Mouse (Mus musculus): ENCODE data around the gene Tnnt2. TPM values are rescaled to one million over a fixed set of nuclear protein-coding genes. Genes with fewer than 3 reads are reported as not detected.

Gene Tnnt2
- polyA plus RNA-seq, 1 experiment from 2014 or later: 37.4 TPM

DNA sequence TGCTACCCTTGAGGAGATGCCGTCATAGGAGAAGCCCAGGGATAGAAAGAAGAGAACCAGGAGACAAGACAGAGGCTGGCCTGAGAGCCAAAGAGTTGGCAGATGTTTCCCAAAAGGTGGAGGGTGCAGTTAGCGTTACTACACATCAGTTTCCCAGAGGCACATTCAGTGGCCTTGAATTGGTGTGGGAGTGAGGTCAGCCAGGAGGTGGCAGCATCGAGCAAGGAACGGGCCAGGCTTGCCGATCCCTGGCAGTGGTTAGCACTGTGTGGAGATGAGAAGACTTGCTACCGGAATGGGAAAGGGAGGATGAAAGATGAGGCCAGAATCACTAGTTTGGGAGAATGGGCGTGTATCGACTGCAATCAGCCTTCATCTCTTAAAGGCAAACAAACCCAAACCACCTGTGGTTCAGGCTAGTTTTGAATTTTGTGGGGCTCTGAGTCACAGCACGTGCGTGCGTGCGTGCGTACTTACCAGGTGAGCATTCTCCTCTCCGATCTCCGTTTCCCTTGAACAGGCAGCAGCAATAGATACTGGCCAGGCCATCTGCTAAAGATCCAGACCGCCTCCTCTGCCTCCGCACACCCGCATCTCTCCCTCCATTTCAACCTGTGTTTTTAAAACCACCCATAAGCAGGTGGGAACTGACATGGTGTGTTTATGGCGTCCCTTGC lies 29.5 kb downstream of the Tnnt2 start:
- Histone ChIP-seq H3K36me3 (ENCODE audit: control insufficient read depth, insufficient read depth, low read length) (no peaks in the 10 kb centered on the region), H3K4me3 (ENCODE audit: low read depth, low read length) (no peak overlapping the region), H3K9ac (ENCODE audit: low read depth, low read length) (no peak overlapping the region), H3K4me2 (no peak overlapping the region), H3K9me3 (ENCODE audit: control insufficient read depth, low read length) (no peaks in the 10 kb centered on the region), H3K4me1 (replicated peaks; ENCODE audit: control insufficient read depth, insufficient read depth, low read length) (no peaks in the 10 kb centered on the region), H3K27ac (ENCODE audit: low read depth, low read length) (no peak overlapping the region), H3K27me3 (replicated peaks; ENCODE audit: control insufficient read depth, insufficient read depth, low read length) (0 out of 2 replicates have a peak, but pooled peaks cover 2% of the 10 kb centered on the region)
- peak; percentile 68 for ATAC-seq (replicated peaks; ENCODE audit: low FRiP score)
- 49% methylated on average over 19 of the region's 19 CpGs for WGBS
- DNase-seq (ENCODE audit: low spot score): peak; percentile 71

DNA sequence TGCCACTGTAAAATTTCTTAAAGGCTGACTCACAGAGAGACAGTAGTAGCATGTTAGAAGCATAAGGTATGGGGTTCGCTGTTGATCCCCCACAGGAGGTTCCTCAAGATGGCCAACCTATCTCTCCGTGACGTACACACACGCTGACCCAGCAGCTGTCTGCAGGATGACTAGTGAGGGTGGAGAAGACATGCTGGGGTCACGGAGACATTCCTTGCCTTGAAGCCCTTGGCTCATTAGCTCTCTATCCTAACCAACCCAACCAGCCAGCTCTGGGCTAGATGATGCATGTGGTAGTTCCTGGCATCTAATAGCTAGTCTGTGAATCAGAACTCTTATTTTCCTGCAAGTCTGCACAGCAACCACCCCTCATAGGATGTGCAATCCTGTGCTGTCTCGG lies 32.4 kb downstream of the Tnnt2 start:
- H3K9me3 ChIP-seq (ENCODE audit: control insufficient read depth, low read length): no peaks in the 10 kb centered on the region
- H3K36me3 ChIP-seq (ENCODE audit: control insufficient read depth, insufficient read depth, low read length): no peaks in the 10 kb centered on the region
- H3K4me3 ChIP-seq (ENCODE audit: low read depth, low read length): no peak overlapping the region
- ATAC-seq (replicated peaks; ENCODE audit: low FRiP score) (no peak), DNase-seq (ENCODE audit: low spot score) (no peak)
- 79% methylated on average over 6 of the region's 6 CpGs for WGBS
- no peak overlapping the region for H3K4me2 ChIP-seq
- H3K4me1 ChIP-seq (replicated peaks; ENCODE audit: control insufficient read depth, insufficient read depth, low read length): no peaks in the 10 kb centered on the region
- 0 out of 2 replicates have a peak, but pooled peaks cover 2% of the 10 kb centered on the region for H3K27me3 ChIP-seq (replicated peaks; ENCODE audit: control insufficient read depth, insufficient read depth, low read length)
- no peak overlapping the region for H3K9ac ChIP-seq (ENCODE audit: low read depth, low read length)
- H3K27ac ChIP-seq (ENCODE audit: low read depth, low read length): no peak overlapping the region

DNA sequence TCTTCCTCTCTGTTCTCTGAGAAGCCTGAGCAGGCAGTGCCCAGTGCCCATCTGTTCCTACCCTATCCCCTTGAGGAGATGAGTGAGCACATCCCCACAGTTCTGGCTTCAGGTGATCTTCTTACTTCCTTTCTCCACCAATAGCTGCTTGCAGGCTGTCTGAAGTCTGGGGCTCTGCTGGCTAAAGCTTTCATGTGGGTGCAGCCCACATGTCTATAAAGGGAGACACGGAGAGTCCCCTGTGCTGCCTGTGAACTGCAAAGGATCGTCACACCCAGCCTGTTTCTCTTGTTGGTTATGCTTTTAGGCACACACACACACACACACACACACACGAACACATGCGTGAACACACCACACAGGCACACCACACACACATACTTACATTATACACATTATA lies 36.8 kb downstream of the Tnnt2 start:
- no peak for ATAC-seq (replicated peaks; ENCODE audit: low FRiP score)

DNA sequence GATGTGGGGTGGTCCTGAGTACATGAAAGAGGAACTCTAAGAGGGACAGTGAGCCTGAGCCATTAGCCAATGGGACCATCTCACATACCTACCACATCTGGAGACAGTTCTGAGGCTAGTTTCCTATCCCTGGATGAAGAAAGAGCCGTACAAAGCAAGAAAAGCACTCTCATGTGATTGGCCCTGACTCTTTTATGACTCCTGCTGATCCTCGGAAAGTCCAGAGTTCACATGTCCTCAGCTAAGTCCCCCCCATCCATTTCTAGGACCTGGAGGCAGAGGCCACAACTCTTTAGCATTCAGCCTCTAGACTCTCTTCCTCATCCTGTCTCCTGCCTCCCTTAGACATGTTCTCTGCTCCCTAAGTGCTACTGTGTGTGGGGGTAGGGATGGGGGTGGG lies 41.1 kb downstream of the Tnnt2 start:
- no peaks in the 10 kb centered on the region for H3K4me1 ChIP-seq (replicated peaks; ENCODE audit: control insufficient read depth, insufficient read depth, low read length)
- no peak overlapping the region for H3K27ac ChIP-seq (ENCODE audit: low read depth, low read length)
- no peaks in the 10 kb centered on the region for H3K36me3 ChIP-seq (ENCODE audit: control insufficient read depth, insufficient read depth, low read length)
- no peak overlapping the region for H3K9ac ChIP-seq (ENCODE audit: low read depth, low read length)
- no peaks in the 10 kb centered on the region for H3K9me3 ChIP-seq (ENCODE audit: control insufficient read depth, low read length)
- H3K27me3 ChIP-seq (replicated peaks; ENCODE audit: control insufficient read depth, insufficient read depth, low read length): peaks cover 7% of the 10 kb centered on the region; the same call in 1 of the 2 replicates
- DNase-seq (ENCODE audit: low spot score) (no peak), ATAC-seq (replicated peaks; ENCODE audit: low FRiP score) (no peak)
- H3K4me3 ChIP-seq (ENCODE audit: low read depth, low read length): no peak overlapping the region
- 56% methylated on average over 2 of the region's 2 CpGs for WGBS
- H3K4me2 ChIP-seq: no peak overlapping the region

More for the DNA sequence above, 36.8 kb downstream of the Tnnt2 start:
- Histone ChIP-seq H3K27me3 (replicated peaks; ENCODE audit: control insufficient read depth, insufficient read depth, low read length) (peaks cover 5% of the 10 kb centered on the region; the same call in 1 of the 2 replicates), H3K9ac (ENCODE audit: low read depth, low read length) (no peak overlapping the region), H3K27ac (ENCODE audit: low read depth, low read length) (no peak overlapping the region), H3K4me2 (no peak overlapping the region), H3K9me3 (ENCODE audit: control insufficient read depth, low read length) (no peaks in the 10 kb centered on the region), H3K4me3 (ENCODE audit: low read depth, low read length) (no peak overlapping the region), H3K4me1 (replicated peaks; ENCODE audit: control insufficient read depth, insufficient read depth, low read length) (no peaks in the 10 kb centered on the region), H3K36me3 (ENCODE audit: control insufficient read depth, insufficient read depth, low read length) (no peaks in the 10 kb centered on the region)
- WGBS: 72% methylated on average over 4 of the region's 4 CpGs
- DNase-seq (ENCODE audit: low spot score): no peak

DNA sequence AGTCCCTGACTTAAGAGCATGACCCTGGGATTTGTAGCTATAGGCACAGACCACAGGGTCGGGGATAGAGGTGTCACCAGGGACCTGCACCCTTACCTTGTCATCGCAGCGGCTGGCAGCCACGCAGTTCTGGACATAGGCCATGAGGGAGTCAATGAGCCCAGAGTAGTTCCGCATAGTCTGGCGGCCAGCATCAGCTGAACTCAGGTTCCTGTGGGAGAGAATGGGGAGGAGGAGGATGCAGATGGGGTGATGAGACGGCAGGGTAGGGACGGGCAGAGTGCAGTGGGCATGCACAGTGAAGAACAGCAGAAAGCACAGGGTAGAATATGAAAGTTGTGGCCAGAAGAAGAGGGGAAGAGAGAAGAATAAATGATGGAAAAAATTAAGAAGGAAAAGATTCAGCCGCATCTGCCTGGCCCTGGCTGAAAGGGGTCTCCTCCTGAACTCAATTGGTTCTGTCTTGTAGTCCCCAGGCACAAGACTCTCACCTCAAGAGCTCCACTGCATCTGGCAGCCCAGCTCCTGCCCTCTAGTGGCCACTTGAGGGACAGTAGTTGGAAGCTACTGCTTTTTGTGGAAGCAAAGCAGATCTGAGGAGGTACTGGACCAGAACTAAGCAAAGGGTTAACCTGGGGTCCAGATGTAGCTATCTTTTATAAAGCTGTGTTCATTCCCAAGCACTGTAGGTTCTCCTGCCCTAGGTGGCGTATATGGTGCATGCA lies 46.4 kb downstream of the Tnnt2 start:
- DNase-seq (ENCODE audit: low spot score) (no peak), ATAC-seq (replicated peaks; ENCODE audit: low FRiP score) (peak; percentile 39; the same call in 1 of the 2 replicates)
- Histone ChIP-seq H3K36me3 (ENCODE audit: control insufficient read depth, insufficient read depth, low read length) (no peaks in the 10 kb centered on the region), H3K27me3 (replicated peaks; ENCODE audit: control insufficient read depth, insufficient read depth, low read length) (peaks cover 3% of the 10 kb centered on the region), H3K9ac (ENCODE audit: low read depth, low read length) (no peak overlapping the region), H3K4me1 (replicated peaks; ENCODE audit: control insufficient read depth, insufficient read depth, low read length) (no peaks in the 10 kb centered on the region), H3K27ac (ENCODE audit: low read depth, low read length) (no peak overlapping the region), H3K9me3 (ENCODE audit: control insufficient read depth, low read length) (no peaks in the 10 kb centered on the region), H3K4me3 (ENCODE audit: low read depth, low read length) (no peak overlapping the region), H3K4me2 (no peak overlapping the region)
- WGBS: 67% methylated on average over 10 of the region's 10 CpGs

DNA sequence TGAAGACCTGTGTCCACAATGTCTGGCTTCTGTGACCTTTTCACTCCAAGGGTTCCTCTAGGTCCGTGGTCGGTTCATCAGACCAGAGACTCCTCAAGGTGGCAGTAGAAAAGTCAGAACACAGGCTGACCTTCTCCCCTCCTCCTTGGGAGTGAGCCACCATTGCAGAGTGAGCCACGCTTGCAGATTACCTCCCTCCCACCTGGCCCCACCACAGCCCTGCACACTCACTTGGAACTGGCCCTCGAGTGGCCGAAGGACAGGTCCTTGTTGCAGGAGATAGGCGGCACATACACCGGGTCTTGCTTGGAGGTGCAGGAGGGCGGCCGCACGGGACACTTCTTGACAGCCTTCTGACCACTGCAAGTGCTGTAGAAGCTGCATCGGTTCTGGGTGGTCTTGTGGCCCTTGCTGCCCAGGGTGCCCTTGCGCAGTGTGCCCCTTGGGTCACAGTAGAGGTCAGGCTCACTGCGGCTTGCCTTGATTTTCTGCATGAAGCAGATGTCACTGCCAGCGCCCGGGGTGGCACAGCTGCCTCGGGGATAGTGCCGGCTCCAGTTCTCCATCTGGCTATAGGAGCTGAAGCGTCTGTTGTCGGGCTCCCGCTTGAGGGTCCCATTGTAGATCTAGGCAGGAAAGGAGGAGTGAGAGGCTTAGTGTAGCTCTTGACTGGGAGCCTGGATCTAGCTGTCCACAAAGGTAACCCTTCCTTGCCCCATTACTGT lies 53.5 kb downstream of the Tnnt2 start:
- H3K4me1 ChIP-seq (replicated peaks; ENCODE audit: control insufficient read depth, insufficient read depth, low read length): no peaks in the 10 kb centered on the region
- no peaks in the 10 kb centered on the region for H3K9me3 ChIP-seq (ENCODE audit: control insufficient read depth, low read length)
- peaks cover 4% of the 10 kb centered on the region; the same call in 1 of the 2 replicates for H3K27me3 ChIP-seq (replicated peaks; ENCODE audit: control insufficient read depth, insufficient read depth, low read length)
- no peak for DNase-seq (ENCODE audit: low spot score)
- WGBS: 73% methylated on average over 20 of the region's 20 CpGs
- no peaks in the 10 kb centered on the region for H3K36me3 ChIP-seq (ENCODE audit: control insufficient read depth, insufficient read depth, low read length)
- no peak overlapping the region for H3K9ac ChIP-seq (ENCODE audit: low read depth, low read length)
- no peak overlapping the region for H3K4me2 ChIP-seq
- H3K4me3 ChIP-seq (ENCODE audit: low read depth, low read length): no peak overlapping the region
- no peak overlapping the region for H3K27ac ChIP-seq (ENCODE audit: low read depth, low read length)
- no peak for ATAC-seq (replicated peaks; ENCODE audit: low FRiP score)

DNA sequence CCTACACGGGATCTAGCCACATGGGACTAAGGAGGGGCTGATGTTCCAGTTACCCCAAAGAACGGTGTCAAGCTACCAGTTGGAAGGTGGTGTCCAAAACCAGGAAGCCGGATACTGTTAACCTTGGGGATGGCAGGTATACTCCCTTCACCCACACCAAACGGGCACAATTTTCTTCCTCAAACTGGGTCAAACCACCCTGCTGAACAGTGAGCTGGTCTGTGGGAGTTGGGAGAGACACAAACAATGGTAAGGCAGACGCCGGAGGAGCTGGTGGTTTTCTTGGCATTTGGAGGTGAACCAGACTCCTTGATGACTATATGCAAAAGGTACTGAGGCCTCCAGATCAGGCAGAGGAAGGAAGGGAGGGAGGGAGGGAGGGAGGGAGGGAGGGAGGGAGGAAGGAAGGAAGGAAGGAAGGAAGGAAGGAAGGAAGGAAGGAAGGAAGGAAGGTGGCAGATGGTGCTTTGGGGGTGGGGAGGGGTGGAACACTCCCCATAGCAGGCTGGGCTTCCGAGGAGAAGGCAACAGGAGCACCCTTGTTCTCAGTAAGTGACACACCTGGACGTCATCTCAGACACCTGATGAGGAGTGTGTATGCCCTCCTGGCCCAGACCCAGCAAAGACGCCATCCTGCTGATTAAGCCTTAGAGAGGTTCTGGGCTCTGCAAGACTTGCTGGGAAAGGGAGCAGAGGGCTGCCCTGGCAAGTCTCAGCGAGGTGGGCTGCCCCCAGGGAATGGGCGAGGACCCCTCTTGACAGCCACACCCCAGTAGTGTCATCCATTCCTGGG lies 55.5 kb downstream of the Tnnt2 start:
- ATAC-seq (replicated peaks; ENCODE audit: low FRiP score): no peak
- 68% methylated on average over 11 of the region's 11 CpGs for WGBS

DNA sequence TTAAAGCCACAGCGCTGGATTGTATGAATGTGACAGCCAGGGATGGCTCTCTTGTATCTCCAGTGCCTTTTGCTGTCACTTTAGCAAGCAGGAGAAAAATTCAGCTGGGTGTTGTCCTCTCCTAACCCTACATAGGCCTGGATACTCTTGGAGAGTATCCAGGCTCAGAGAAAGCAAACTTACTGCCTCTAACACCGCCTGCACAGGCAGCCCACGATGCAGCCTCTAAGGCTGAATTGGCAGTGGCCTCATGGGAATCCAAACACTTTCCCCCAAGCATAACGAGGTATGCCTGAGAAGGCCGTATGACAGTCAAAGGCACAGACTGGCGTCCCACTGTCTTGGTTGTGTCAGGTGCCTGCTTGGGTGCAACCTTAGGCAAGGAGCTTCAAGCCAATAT lies 56.1 kb downstream of the Tnnt2 start:
- peaks cover 10% of the 10 kb centered on the region for H3K27me3 ChIP-seq (replicated peaks; ENCODE audit: control insufficient read depth, insufficient read depth, low read length)
- no peaks in the 10 kb centered on the region for H3K4me1 ChIP-seq (replicated peaks; ENCODE audit: control insufficient read depth, insufficient read depth, low read length)
- no peak overlapping the region for H3K9ac ChIP-seq (ENCODE audit: low read depth, low read length)
- ATAC-seq (replicated peaks; ENCODE audit: low FRiP score) (no peak), DNase-seq (ENCODE audit: low spot score) (no peak)
- no peaks in the 10 kb centered on the region for H3K9me3 ChIP-seq (ENCODE audit: control insufficient read depth, low read length)
- 73% methylated on average over 6 of the region's 6 CpGs for WGBS
- no peak overlapping the region for H3K4me3 ChIP-seq (ENCODE audit: low read depth, low read length)
- H3K27ac ChIP-seq (ENCODE audit: low read depth, low read length): no peak overlapping the region
- H3K36me3 ChIP-seq (ENCODE audit: control insufficient read depth, insufficient read depth, low read length): no peaks in the 10 kb centered on the region
- H3K4me2 ChIP-seq: no peak overlapping the region

More for the DNA sequence above, 55.5 kb downstream of the Tnnt2 start:
- Histone ChIP-seq H3K27ac (ENCODE audit: low read depth, low read length) (no peak overlapping the region), H3K4me3 (ENCODE audit: low read depth, low read length) (no peak overlapping the region), H3K36me3 (ENCODE audit: control insufficient read depth, insufficient read depth, low read length) (no peaks in the 10 kb centered on the region), H3K9me3 (ENCODE audit: control insufficient read depth, low read length) (no peaks in the 10 kb centered on the region), H3K4me2 (no peak overlapping the region), H3K27me3 (replicated peaks; ENCODE audit: control insufficient read depth, insufficient read depth, low read length) (peaks cover 4% of the 10 kb centered on the region; the same call in 1 of the 2 replicates), H3K9ac (ENCODE audit: low read depth, low read length) (no peak overlapping the region), H3K4me1 (replicated peaks; ENCODE audit: control insufficient read depth, insufficient read depth, low read length) (no peaks in the 10 kb centered on the region)
- no peak for DNase-seq (ENCODE audit: low spot score)

All from liver, embryonic 11.5 days (tissue).